Mouse (Mus musculus): ENCODE measurements around the gene Appl2.
"Not testable (repeated sequence)": the region's sequence is repeated elsewhere in the genome, so short reads cannot be mapped to it uniquely, and the experiment has no call there.

The Appl2 gene

DNA sequence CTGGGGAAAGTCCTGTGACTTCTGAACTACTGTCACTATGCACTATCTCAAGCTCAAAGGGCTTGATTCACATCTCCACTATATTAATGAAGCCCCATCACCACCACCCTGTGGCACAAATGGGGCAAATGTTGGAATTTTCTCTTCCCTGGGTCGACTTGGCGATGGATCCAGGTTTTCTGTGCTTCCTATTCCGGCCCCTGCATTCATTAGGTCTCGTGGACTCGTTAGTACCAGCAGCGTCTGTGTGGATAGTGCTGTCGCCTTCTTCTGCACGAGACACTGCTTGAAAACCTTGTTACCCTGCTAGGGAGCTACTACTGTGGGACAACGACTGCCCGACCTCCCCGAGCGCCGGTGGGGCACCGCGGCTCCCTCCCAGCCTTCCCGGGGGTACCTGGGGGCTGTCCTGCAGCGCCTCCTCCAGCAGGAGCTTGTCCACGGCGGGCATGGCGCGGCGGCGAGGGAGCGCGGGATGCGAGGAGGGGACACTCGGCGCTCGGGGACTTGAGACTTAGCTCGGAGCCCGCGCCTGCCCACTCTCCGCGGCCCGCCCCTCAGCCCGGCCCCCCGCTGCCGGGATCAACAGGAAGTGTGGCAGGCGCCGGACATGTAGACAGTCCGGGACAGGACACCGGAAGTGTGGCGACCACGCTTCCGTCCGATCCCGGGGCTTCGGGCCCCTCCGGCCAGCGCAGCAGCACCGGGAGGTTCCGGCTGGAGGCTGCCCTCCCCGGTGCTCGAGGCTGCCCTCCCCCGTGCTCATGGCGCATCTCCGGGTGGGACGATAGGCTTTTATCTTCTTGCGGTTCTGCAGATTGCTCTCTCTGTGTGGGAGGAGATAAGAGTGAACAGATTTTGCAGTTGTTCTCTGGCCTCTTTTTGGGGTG, at the start of gene Appl2:
Gene Appl2, minus strand, starts transcription at position 608 of the 890 bp plus-strand sequence.
- DNase-seq = peak; percentile 91

- DNase-seq = no peak
These were observed 47.7 kb upstream of the Appl2 start for GRCm38 (mm10) chr10:83696226-83696625.

DNA sequence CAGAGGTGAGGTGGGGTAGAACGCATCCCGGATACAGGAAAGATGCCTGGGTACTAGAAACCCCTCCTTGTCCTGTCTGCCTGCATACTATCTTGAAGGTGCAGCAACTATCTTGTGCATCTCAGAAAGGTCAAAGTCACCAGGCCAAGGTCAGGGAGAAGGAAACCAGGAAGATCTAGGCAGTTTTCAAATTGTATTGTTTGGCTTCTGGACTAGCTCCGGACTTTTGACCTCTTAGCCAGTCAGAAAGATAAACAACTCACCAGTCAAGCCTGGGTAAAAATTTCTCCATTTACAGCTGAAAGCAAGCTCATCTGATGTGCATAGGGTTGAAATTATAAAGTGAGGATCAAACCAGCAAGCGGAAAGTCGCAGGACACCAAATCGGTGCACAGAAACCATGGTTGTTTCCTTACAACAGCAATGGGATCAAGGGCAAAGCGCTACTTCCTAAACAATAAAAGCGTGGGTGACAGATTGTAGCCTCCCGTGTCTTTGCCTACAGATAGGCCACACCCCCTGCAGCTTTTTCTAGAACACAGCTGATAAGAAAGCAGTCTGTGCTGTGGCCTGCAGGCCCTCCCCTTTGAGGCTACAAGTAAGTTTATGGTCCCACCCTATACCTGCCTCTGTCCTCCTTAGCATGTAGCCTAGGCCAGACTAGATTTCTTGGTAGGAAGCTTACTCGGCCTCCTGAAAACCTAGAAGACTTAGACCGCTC, 43.8 kb upstream of the Appl2 start:
- no peak for DNase-seq

GRCm38 (mm10) chr10:83688215-83688614, 39.7 kb upstream of the Appl2 start:
- no peak for DNase-seq

- DNase-seq = no peak
These were observed 32.8 kb upstream of the Appl2 start for GRCm38 (mm10) chr10:83681334-83681733.

DNA sequence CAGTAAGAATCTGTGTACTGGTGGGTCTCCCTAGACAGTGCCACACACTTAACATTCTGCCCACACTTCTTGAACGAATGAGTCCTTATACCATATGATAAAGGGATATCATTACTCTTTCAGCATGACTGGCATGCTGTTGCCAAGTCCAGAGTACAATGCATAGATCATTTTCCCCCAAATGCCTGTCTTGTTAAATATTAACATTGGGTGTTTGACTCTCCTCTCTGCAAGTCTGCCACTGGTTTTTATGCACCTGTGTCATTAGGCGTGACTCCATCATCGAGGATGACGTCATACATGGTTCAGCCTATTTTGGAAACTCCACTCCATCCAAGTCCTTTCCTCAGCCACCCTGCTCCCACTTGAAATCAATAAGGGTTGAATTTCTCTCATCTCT, 18.0 kb upstream of the Appl2 start:
- DNase-seq = no peak

DNA sequence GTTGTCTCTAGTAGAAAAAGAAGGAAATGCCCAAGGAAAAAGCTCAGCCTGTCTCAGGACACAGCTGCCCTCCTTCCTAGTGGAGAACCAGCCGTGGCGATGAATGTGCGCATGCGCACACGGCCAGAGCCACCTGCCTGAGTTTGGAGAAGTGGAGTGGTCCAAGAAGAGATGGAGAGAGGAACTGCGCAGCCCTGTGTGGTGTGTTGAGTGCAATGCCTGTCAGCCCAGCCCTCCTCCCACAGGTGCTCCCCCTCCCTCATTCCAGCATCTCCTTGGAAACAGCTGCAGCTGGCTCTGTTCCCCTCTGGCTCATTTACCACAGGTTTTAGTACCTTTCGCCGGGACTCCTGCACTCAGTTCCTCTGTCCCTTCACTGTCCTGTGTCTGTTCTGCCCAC, 13.4 kb upstream of the Appl2 start:
- DNase-seq = no peak

GRCm38 (mm10) chr10:83660605-83661004, 12.1 kb upstream of the Appl2 start:
- no peak for DNase-seq

DNA sequence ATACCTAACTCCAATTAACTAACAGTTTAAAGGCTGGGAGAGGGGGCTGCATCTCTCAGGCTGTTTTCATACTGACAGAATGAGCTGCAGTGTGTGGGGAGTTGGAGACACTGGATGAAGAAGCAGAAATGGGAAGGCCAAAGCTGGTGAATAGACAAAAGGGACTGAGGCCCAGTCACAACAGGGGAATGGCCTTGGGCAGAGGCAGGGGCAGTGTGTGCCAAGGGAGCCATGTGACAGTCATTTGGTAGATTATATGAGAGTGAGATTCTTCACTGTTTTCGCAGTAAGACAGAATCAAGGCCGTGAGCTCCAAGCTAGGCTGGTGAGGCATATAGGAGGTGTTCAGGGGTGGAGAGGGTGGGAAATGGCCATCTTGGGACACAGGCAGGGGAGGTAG, 6.1 kb upstream of the Appl2 start:
- DNase-seq = no peak

DNA sequence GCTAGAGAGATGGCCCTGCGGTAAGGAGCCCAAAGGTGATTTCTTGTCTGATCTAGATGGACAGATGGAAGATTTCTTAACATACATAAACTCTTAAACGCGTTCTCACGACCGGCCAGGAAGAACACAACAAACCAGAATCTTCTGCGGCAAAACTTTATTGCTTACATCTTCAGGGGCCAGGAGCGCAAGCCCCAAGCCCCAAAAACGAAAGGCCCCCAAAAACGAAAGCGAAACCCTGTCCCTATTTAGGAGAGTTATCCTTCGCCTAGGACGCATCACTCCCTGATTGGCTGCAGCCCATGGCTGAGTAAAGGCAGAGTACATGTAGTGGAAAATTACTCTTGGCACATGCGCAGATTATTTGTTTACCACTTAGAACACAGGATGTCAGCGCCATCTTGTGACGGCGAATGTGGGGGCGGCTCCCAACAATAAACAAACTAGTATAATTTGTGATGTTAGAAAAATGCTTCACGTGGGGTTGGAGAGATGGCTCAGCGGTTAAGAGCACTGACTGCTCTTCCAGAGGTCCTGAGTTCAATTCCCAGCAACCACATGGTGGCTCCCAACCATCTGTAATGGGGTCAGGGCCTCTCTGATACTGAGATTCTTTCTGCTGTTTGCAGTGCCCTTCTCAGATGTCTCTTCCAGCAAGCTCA, 3.8 kb upstream of the Appl2 start:
- DNase-seq = not testable (repeated sequence)

DNA sequence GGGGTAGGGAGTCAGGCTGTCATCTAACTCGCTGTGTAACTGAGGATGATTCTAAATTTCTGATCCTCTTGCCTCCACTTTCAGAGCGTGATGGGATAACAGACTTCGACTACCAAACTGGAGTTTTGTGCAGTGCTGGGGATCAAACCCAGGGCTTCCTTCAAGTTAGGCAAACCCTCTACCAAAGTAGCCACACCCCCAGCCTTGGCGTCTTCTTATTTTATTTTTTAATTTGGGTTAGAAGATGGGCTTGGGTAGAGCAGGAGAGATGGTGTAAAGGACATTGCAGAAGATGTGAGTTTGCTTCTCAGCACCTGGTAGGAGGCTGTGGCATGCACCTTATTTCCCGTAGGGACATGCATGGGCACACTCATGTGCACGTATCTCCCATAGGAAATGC, 499 bp upstream of the Appl2 start:
- DNase-seq = no peak

DNA sequence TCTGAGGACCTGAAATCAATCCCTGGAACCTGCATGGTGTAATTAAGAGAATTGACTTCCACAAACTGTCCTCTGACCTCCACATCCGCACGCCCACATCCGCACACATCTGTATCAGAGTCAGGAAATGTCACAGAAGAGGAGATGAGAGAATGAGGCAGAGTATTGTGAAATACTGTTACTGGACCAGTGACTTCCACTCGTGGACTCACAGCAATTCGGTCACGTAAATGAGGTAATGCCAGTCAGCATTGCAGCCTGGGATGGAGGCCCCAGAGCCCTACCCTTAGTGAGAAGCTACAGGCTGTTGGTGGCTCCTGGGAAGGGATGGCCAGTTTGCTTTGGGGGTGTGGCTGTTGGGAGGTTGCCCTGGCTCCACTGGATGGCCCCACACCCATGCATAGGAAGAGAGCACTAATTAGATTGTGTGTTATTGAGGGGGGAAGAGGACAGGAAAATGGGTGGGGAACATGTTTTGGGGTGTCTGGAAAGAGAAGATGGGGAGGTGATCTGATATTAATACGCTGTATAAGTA, 2.1 kb downstream of the Appl2 start:
- no peak for DNase-seq

DNA sequence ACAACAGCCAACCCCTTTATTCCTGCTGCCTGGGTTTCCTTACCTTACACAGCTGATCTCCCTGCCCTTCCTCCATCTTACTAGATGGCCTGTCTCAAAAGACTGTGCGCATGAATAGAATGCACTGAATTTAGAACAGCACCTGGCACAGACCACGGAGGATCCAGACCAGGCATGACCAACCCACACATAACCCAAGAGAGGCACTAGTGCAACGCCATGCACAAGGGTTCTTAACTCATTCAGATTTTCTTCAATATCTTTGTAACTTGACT, 2.9 kb downstream of the Appl2 start:
- DNase-seq = no peak

DNA sequence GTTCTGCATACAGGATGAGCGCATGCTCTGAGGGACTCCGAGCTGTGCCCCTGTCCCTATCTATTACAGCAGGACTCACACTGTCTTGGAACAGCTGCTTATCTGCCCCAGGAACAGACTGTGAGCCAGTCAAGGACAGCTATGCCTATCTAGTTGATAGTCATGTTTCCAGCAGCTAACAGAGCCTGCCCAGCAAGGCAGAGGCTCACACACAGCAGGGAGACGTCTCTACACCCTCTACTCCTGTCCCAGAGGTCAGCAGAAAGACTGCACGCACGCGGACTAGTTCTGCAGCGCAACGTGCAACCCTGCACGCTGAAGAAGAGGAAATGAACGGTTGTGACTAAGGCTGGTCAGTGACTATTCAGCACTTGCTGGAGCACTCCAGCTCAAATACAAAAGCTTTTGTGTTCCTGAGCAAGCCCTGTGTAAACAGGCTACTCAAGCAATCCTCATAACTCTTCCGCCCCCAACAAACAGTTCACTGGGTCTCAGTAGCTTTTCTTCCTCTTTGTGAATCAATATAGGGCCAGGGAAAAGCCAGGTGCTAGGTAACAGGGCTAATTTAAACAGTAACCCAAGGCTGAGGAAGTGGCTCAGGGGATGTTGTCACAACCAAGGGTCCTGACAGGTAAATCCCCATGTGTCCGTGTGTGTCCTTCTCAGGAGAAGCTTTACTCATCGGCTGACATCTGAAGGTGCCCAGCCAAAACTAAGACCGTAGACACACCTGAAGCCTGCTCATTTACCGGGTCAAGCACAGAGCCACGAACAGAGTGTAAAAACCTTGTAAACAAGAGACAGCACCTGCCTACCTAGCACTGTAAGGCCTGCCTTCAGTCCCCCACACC, 3.4 kb downstream of the Appl2 start:
- no peak for DNase-seq

DNA sequence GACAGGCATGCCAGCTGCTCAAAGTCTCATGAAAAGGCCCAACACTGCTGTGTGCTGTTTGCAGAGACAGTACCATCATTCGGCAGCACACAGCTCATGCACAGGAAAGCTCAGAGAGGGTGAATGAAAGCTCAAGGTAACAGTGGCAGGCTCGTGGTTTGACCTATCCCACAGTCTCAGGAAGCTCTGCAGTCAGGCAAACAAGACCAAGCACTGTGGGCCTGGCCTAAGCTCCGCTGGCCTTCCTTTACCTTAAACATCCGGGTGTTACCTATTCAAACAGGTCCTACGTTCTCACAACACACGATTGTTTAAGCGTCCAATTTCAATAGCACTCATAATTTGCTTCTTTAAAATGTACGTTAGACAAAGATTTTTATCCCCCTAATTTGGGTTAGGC, 4.4 kb downstream of the Appl2 start:
- no peak for DNase-seq

- DNase-seq = no peak
These were observed 6.9 kb downstream of the Appl2 start for GRCm38 (mm10) chr10:83641641-83642040.

- DNase-seq = no peak
These were observed 8.6 kb downstream of the Appl2 start for GRCm38 (mm10) chr10:83639881-83640386.

DNA sequence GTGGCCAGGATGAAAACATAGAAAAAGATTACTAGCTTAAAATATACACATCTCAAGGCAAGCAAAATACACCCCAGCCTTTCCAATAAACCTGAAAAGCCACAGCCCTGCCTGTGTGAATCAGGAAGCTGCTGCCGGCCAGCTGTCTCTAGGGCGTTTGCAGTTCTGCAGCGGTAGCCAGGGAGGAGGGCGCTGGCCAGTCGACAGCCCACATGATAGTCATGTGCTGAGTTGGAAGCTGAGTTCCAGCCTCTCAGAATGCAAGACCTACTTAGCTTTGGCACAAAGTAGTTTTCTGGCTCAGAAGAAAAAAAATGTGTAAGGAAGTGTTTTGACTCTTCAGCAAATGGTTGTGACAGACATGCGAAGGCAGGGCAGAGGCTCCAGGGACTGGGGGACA, 11.2 kb downstream of the Appl2 start:
- peak; percentile 68 for DNase-seq

DNA sequence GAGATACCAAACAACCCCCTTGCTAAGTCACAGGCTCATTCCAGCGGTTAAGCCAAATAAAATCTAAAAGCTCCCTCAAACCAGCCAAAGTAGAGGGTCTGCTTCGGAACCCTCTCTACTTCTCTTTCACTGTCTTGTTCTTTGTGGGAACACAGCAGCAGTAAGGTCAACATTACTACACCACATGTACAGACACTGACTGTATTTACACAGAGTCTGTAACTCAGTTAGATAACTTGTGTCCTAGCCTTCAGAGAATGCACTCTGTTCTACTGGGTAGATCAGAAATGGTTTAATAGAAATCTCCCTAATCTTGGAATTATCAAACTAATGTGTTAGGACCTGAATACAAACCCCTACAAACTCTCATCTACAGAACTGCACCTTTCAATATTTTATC, 12.3 kb downstream of the Appl2 start:
- no peak for DNase-seq

GRCm38 (mm10) chr10:83634461-83634860, 14.1 kb downstream of the Appl2 start:
- DNase-seq = no peak

DNA sequence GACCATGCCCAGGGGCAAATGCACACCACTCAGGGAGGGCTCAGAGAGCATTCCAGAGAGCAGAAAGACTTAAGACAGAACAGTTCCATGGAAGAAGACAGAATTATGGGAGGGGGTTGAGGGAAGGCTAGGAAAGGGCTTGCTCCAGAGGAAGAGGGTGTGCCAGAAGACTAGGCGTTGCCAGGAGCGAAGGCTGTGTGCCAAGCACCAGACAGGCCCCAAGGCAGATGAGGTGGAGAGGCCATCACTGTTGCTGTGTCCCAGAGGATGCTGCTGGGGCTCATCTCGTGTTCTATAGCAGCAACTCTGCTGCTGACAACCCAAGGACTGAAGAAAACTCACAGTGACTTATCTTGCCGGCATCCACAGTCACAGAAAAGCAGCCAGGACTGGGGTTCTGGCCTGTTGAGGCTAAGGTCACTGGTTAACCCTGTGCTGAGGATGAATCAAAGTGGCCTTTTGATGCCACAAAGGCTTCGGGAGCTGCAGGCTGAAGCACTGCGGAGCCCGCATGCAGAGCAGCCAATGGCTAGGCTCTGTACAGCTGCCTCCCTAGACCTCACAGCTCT, 15.6 kb downstream of the Appl2 start:
- no peak for DNase-seq

DNA sequence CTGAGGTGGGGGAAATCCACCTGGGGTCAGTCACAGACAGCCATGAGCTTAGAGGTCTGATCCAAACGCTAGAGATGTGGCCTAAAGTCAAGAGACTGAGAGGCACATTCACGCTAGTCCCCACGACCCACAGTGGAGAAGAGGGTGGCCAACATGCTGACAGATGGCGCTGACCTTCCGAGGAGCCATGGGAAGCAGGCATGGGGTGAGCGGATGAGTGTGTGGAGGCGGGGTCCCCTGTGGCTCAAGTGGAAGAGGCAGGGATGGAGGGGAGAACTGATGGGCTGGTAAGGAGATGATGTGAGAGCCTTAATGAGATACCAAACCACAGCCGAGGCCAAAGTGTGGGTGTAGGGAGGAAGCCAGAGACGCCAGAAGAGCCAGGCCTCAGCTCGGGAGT, 16.8 kb downstream of the Appl2 start:
- DNase-seq = no peak
